Mouse (Mus musculus): ENCODE results near the gene Reep1. TPM values are rescaled to one million over a fixed set of nuclear protein-coding genes. Genes with fewer than 3 reads are reported as not detected.
A peak's percentile ranks its signal among the peaks of the same experiment; 100 is the strongest.

The Reep1 gene
- total RNA-seq, 2 experiments from 2014 or later = 84.9 to 85.6 TPM

DNA sequence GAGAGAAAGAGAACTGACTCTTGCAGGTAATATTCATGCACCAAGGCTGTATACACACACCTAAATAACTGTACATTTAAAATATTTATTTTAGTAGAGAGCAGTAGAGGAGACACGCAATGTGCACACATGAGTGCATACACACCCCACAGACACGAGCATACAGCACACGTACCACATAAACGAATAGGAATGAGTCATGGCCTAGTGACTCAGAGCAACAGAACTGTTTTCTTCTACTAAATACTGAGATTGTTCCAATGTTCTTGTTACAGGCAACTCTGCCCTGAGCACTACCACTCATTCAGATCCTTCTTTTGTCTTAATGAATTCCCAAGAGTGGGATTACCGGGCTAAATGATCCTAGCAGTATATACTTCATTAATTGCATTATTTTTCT, 70.7 kb downstream of the Reep1 start:
- DNase-seq (ENCODE audit: low spot score in 2 of 2) = no peak

- no peak for DNase-seq (ENCODE audit: low spot score in 2 of 2)
These were observed 72.5 kb downstream of the Reep1 start for GRCm38 (mm10) chr6:71779831-71780230.

GRCm38 (mm10) chr6:71780431-71780830, 73.1 kb downstream of the Reep1 start:
- DNase-seq (ENCODE audit: low spot score in 2 of 2) = no peak

DNA sequence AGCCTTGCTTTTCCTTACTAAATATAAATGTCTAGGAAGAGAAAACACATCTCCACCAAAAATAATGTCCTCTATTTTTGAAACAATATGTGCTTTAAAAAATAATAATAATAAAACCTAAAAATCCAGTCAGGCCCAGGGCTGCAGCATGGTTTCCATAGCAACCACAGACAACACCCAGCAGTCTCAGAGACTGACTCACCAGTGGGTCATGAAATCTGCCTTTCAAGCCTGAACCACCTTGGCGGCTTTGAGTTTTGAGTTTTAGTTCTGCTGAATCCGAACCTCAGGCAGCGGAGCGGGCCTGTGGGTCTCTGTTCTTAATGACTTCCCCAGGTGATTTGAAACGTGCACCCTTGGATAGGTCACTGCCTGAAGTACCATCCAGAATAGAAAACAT, 75.8 kb downstream of the Reep1 start:
- DNase-seq (ENCODE audit: low spot score in 2 of 2) = no peak

GRCm38 (mm10) chr6:71788348-71788747, 81.0 kb downstream of the Reep1 start:
- DNase-seq (ENCODE audit: low spot score in 2 of 2) = no peak

- no peak for DNase-seq (ENCODE audit: low spot score in 2 of 2)
These were observed 84.4 kb downstream of the Reep1 start for GRCm38 (mm10) chr6:71791771-71792170.

DNA sequence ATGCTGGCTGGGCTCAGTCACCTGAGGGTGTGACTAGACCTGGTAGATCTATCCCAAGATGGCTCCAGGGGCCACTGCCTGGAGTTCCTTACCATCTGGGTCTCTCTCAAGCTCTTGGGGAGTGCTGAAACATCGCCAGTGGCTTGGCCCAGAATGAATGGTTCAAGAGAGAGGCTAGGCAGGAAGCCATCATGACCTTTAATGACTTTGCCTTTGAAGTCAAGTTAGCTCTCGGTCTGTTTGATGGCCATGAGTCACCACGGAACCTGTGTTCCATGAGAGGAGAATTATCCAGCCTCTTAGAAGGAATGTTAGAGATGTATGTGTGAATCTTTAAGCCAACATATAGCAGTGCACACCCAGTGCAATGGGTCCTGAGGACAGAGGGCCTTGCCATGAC, 92.0 kb downstream of the Reep1 start:
- DNase-seq (ENCODE audit: low spot score in 2 of 2) = no peak

GRCm38 (mm10) chr6:71801011-71801713, 93.8 kb downstream of the Reep1 start:
- no peak for DNase-seq (ENCODE audit: low spot score in 2 of 2)

GRCm38 (mm10) chr6:71801714-71802094, 94.3 kb downstream of the Reep1 start:
- DNase-seq (ENCODE audit: low spot score in 2 of 2) = peak; percentile 67 to 80

GRCm38 (mm10) chr6:71803609-71804008, 96.2 kb downstream of the Reep1 start:
- DNase-seq (ENCODE audit: low spot score in 2 of 2) = no peak

GRCm38 (mm10) chr6:71804061-71804829, 96.9 kb downstream of the Reep1 start:
- DNase-seq (ENCODE audit: low spot score in 2 of 2) = peak; percentile 73 to 83

DNA sequence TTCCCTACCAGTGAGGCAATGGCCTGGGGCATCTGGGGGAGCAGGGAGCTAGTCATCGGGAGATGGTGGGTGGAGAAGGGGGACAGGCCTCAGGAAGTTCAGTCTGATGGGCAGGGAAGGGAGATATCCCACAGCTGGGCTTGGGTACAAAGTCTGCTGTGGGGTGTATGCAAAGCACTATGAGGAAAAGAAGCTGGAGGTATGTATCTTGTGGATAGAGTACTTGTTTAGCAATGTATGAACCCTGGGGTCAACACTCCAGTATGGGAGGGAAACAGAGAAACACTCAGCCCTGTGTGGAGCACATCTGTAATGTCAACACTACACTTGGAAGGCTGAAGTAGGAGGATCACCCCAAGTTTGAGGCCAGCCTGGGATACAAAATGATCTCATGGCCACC, 99.4 kb downstream of the Reep1 start:
- DNase-seq (ENCODE audit: low spot score in 2 of 2) = no peak

- DNase-seq (ENCODE audit: low spot score in 2 of 2) = no peak
These were observed 102.5 kb downstream of the Reep1 start for GRCm38 (mm10) chr6:71809890-71810289.

DNA sequence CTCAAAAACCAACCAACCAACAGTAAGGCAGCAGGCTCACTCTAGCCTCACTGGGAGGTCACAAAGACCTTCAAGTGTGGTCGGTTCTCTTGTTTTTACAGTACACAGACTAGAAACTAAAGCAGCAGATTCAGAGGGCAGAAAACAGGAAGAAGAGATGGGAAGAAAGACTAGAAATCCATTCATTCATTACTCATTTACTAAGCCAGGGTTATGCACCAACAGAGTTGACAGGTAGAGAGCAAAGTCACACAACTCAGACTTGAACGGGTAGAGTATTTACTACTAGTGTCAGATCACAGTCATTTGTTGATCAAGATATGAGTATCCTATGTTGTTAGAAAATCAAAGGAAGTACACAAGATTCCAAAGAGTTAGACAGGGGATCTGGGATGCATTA, 105.5 kb downstream of the Reep1 start:
- no peak for DNase-seq (ENCODE audit: low spot score in 2 of 2)

GRCm38 (mm10) chr6:71819764-71820292, 112.5 kb downstream of the Reep1 start:
- DNase-seq (ENCODE audit: low spot score in 2 of 2) = no peak

DNA sequence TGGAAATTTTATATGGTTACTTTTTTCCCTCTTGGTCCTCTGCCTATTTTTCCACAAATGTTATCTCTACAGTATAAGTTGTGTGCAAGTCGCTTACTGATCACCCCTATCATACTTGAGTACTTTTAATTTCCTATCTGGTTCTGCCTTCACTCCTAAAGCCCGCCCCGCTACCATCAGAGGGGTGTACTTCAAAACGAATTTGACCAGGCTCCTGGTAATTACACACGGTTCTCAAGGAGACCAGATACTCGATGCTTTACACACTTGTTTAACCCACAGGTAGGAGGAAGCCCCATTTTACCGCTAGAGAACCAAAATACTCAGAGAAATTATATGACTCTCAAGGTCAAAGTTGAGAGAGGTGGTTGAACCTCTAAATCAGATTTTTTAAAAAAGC, 115.7 kb downstream of the Reep1 start:
- no peak for DNase-seq (ENCODE audit: low spot score in 2 of 2)

GRCm38 (mm10) chr6:71823488-71823887, 116.1 kb downstream of the Reep1 start:
- DNase-seq (ENCODE audit: low spot score in 2 of 2) = peak; percentile 92 to 94

DNA sequence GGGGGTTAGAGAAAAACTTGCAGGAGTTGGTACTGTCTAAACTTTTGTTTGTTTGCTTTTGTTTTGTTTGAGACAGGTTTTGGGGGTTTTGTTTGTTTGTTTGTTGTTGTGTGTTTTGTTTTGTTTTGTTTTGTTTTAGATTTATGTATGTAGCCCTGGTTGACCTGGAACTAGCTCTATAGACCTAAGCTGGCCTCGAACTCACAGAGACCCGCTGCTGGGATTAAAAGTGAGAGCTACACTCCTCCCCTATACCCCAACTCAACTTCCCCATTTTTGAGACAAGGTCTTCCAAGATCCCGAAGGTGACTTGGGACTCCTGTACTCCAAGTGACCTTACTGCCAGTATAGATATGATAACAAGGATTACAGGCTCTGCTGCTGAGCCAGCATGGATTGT, 116.6 kb downstream of the Reep1 start:
- no peak for DNase-seq (ENCODE audit: low spot score in 2 of 2)

DNA sequence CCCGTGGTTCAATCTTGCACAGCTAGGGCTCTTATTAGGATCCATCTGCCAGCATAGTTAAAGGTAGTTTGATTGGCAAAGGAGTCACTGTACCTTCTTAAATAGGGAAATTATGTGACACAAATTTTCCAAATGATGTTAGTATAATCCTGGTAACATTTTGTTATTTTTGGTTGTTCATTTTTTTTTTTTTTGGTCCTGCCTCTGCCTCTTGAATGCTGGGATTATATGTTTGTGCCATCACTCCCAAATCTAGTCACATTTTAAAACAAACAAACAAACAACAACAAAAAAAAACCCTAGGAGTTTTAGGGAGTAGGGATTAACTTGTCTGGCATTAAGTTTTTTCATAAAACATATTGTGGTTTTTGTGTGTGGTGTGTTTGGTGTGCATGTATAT, 119.5 kb downstream of the Reep1 start, which contains the start of gene Mrpl35:
Gene Mrpl35, minus strand, starts transcription at position 101 of the 400 bp plus-strand sequence.
- no peak for DNase-seq (ENCODE audit: low spot score in 2 of 2)

DNA sequence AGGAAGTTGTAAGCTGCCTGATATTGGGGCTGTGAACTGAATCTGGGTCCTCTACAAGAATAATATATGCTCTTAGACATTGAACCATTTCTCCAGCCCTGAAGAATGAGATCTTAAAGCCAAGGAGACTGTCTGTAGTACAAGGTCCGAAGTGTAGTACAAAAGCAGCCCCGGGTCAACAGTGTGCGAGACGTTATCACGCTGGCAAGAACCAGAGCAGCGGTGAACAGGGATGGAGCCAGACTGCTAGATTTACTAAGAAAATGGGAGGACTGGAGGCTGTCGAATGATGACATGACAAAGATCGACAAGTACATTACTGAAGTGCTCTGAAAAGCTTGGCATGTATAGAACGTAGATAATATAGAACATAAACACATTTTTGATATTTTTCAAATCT, 122.4 kb downstream of the Reep1 start:
- DNase-seq (ENCODE audit: low spot score in 2 of 2) = no peak

DNA sequence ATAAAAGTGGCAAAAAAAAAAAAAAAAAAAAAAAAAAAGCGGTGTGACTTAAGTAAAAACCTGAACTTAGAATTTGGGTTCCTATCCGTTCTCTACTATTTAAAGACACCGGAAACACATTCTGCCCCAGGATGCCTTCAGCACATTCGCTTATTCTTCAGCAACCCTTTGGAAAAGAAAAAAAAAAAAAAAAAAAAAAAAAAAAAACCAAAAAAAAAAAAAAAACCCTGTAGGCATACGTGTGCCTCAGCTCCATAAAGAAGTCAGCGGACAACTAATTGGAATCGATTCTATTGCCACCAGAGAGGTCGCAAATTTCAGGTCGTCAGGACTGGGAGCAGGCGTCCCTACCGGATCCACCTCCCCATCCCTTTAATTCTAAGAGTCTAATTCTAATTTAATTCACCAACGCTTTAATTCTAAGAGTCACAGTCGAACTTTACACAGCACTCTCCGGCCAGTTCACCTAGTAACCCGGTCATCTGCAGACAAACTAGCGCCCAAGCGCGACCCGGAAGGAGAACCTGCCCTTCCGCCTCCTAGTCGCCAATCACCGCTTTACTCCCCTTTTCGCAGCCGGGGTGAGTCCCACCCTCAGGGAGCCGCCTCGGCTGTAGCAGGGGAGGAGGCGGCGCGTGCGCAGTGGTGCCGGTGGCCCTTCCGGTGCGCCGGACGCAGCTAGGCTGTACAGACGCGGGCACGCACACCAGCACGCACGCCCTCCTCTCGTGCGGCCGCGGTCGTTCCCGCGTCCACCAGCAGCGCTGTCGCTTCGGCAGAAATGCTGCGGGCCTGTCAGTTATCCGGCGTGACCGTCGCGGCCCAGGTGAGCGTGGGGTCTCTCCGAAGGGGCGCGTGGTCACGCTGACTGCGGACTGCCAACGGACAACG, 123.6 kb downstream of the Reep1 start, which contains the start of gene Immt:
Gene Immt, plus strand, starts transcription at position 642 of the 891 bp plus-strand sequence.
- peak; percentile 96 to 97 for DNase-seq (ENCODE audit: low spot score in 2 of 2)
